Mouse (Mus musculus) small intestine, adult 2 months (tissue): ENCODE measurements around the gene Pkn1.

Experiments
- CTCF ChIP-seq: fragments of 200-500 bp; IDR thresholded peaks from 2 replicates; pipeline ENCODE4 v1.5.1; 2012; ENCODE audit warnings: low read depth, mild to moderate bottlenecking, control low read depth, inconsistent platforms, low read length, moderate library complexity, mixed read lengths; ENCODE audit not compliant: insufficient replicate concordance, insufficient read length; ENCODE audit errors: extremely low read depth
- POLR2A ChIP-seq: fragments of 200-500 bp; IDR thresholded peaks from 2 replicates; pipeline ENCODE4 v1.6.1; 2012; ENCODE audit warnings: low read depth, mild to moderate bottlenecking, control low read depth, inconsistent platforms, low read length, moderate library complexity

- TF ChIP-seq CTCF: no peak
- no peak for TF ChIP-seq POLR2A
These were observed 37.7 kb upstream of the Pkn1 start for GRCm38 (mm10) chr8:83736681-83737080.
